9 mouse cellular contexts compared by ENCODE assay signal in the genomic region with DNA sequence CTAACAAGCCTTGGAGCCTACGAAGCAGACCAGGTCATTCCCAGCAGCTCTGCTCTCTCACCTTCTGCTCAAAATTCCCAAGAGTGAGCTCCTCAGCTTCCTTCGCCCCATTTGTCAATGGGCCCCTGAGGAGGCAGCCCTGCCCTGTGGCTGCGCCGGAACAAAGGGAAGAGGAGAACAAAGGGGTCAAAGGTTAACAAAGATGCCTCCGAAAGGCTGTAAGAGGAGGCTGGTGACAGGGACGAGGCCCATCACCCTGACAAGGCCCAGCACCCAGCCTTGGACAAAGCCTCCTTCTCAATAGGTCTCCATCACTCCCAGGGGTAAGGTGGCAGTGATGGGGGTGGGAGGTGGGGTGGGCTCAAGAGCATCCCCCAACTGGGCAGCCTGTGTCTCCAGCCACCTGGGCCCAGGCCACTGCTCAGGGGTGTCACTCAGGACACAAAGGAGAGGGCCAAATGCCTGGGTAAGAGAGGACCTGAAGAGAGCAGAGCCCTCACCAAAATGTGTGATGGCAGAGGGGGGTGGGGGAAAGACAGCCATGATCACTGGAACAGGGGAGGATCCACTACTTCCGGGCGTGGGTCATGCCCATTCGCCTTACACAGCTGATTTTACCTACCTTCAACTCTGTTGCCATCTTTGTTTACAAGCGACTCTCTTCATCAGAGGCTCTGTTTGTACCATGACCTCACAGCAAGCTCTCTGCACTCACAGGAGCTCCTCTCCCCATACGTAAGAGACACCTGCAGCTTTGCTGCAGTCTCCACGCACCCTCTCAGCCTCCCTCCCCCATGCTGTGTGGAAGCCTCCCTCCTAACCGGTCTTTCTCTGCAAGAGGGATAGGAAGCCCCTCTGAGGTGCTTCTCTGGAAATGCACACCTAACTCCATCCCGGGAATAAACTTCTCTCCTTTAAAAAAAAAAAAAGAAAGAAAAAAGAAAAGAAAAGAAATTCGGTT. TPM values are rescaled to one million over a fixed set of nuclear protein-coding genes. Genes with fewer than 3 reads are reported as not detected.
DNase-seq lines count a peak whose midpoint lies in the region; ATAC-seq and TF ChIP-seq lines count a peak whose summit lies in the region.
"Had no signal": no experiment of that assay in that cellular context is flagged by ENCODE, and none has a peak within 500 bp of the region (broad histone marks: within the 10 kb centered on the region; RNA-seq: fewer than 3 reads in every experiment).

No protein-coding gene starts in this region.

- H3K9me3 ChIP-seq in lung, embryonic 14.5 days (ENCODE audit: low read depth, low read length): no peaks in the 10 kb centered on the region
- no peaks in the 10 kb centered on the region for H3K9me3 ChIP-seq in embryonic facial prominence, embryonic 12.5 days
- H3K9me3 ChIP-seq in hindbrain, postnatal 0 days (ENCODE audit: low read length): no peaks in the 10 kb centered on the region
- no peaks in the 10 kb centered on the region for H3K9me3 ChIP-seq in stomach, embryonic 14.5 days (ENCODE audit: control insufficient read depth, low read depth, low read length)

- 0 out of 2 replicates have a peak overlapping the region, but pooled peaks have one; percentile 33 for H3K27ac ChIP-seq in lung, embryonic 14.5 days (ENCODE audit: low read depth)
- peak overlapping the region; percentile 26; the same call in 1 of the 2 replicates for H3K27ac ChIP-seq in embryonic facial prominence, embryonic 12.5 days
- H3K27ac ChIP-seq in hindbrain, postnatal 0 days: no peak overlapping the region
- H3K27ac ChIP-seq in stomach, embryonic 14.5 days (ENCODE audit: low read length): peak overlapping the region; percentile 48; the same call in 1 of the 2 replicates

- H3K4me2 ChIP-seq in lung, embryonic 14.5 days: no peak overlapping the region; the same call in 1 of the 2 replicates
- H3K4me2 ChIP-seq in embryonic facial prominence, embryonic 12.5 days (replicated peaks): 0 out of 2 replicates have a peak overlapping the region, but pooled peaks have one; percentile 2
- H3K4me2 ChIP-seq in hindbrain, postnatal 0 days (ENCODE audit: low read depth, low read length): no peak overlapping the region
- no peak overlapping the region for H3K4me2 ChIP-seq in stomach, embryonic 14.5 days (replicated peaks; ENCODE audit: low read depth, low read length)

- WGBS in lung, embryonic 14.5 days: 50% methylated on average over 15 of the region's 15 CpGs
- WGBS in embryonic facial prominence, embryonic 12.5 days: 33% methylated on average over 15 of the region's 15 CpGs
- WGBS in hindbrain, postnatal 0 days: 37% methylated on average over 15 of the region's 15 CpGs
- WGBS in stomach, embryonic 14.5 days: 51% methylated on average over 15 of the region's 15 CpGs

- H3K36me3 ChIP-seq in lung, embryonic 14.5 days (ENCODE audit: insufficient read depth): no peaks in the 10 kb centered on the region
- no peaks in the 10 kb centered on the region for H3K36me3 ChIP-seq in embryonic facial prominence, embryonic 12.5 days
- no peaks in the 10 kb centered on the region for H3K36me3 ChIP-seq in hindbrain, postnatal 0 days (ENCODE audit: insufficient read depth, low read length)
- no peaks in the 10 kb centered on the region for H3K36me3 ChIP-seq in stomach, embryonic 14.5 days (ENCODE audit: control insufficient read depth, insufficient read depth, low read length)

- no peak overlapping the region for H3K9ac ChIP-seq in lung, embryonic 14.5 days
- H3K9ac ChIP-seq in embryonic facial prominence, embryonic 12.5 days: no peak overlapping the region
- no peak overlapping the region for H3K9ac ChIP-seq in hindbrain, postnatal 0 days (replicated peaks; ENCODE audit: low read length)
- no peak overlapping the region for H3K9ac ChIP-seq in stomach, embryonic 14.5 days (replicated peaks; ENCODE audit: low read depth, low read length)

- peaks cover 53% of the 10 kb centered on the region for H3K4me1 ChIP-seq in lung, embryonic 14.5 days (ENCODE audit: insufficient read depth)
- peaks cover 76% of the 10 kb centered on the region for H3K4me1 ChIP-seq in embryonic facial prominence, embryonic 12.5 days
- peaks cover 16% of the 10 kb centered on the region; the same call in 1 of the 2 replicates for H3K4me1 ChIP-seq in hindbrain, postnatal 0 days (ENCODE audit: insufficient read depth, low read length)
- peaks cover 70% of the 10 kb centered on the region for H3K4me1 ChIP-seq in stomach, embryonic 14.5 days (ENCODE audit: control insufficient read depth, insufficient read depth, low read length)

- TF ChIP-seq CTCF in lung, embryonic 14.5 days (IDR thresholded peaks at IDR 0.05; ENCODE audit: low read depth): no peak
- TF ChIP-seq CTCF in hindbrain, postnatal 0 days (IDR thresholded peaks at IDR 0.05; ENCODE audit: low read depth): no peak

- ATAC-seq in lung, embryonic 14.5 days (ENCODE audit: insufficient read depth): no peak
- ATAC-seq in embryonic facial prominence, embryonic 12.5 days (ENCODE audit: insufficient number of reproducible peaks, insufficient read depth, low FRiP score, low TSS enrichment): no peak
- 0 out of 2 replicates have a peak, but pooled peaks have one; percentile 10 for ATAC-seq in hindbrain, postnatal 0 days
- ATAC-seq in stomach, embryonic 14.5 days (ENCODE audit: insufficient number of reproducible peaks, insufficient read depth, low FRiP score, low read depth): no peak

- DNase-seq in lung, embryonic 14.5 days: no peak
- DNase-seq in lung, postnatal 14 days: no peak
- DNase-seq in hindbrain, postnatal 0 days (ENCODE audit: low spot score): no peak
- no peak for DNase-seq in urinary bladder, postnatal 36 days (ENCODE audit: low spot score in 2 of 2)
- DNase-seq in urinary bladder, adult 18-20 months (ENCODE audit: low spot score in 2 of 2): no peak
- no peak for DNase-seq in T-cell, adult 2 months (ENCODE audit: low spot score)

- H3K4me3 ChIP-seq in lung, embryonic 14.5 days (ENCODE audit: low read depth, low read length): no peak overlapping the region
- H3K4me3 ChIP-seq in embryonic facial prominence, embryonic 12.5 days: no peak overlapping the region
- H3K4me3 ChIP-seq in hindbrain, postnatal 0 days (ENCODE audit: low read length): no peak overlapping the region
- H3K4me3 ChIP-seq in stomach, embryonic 14.5 days (ENCODE audit: low read depth, low read length): no peak overlapping the region

- no peaks in the 10 kb centered on the region for H3K27me3 ChIP-seq in lung, embryonic 14.5 days (ENCODE audit: insufficient read depth, low read length)
- H3K27me3 ChIP-seq in embryonic facial prominence, embryonic 12.5 days: 0 out of 2 replicates have a peak, but pooled peaks cover 5% of the 10 kb centered on the region
- no peaks in the 10 kb centered on the region for H3K27me3 ChIP-seq in hindbrain, postnatal 0 days (ENCODE audit: insufficient read depth, low read length)
- H3K27me3 ChIP-seq in stomach, embryonic 14.5 days (ENCODE audit: control insufficient read depth, insufficient read depth, low read length): no peaks in the 10 kb centered on the region

RNA-seq across cellular contexts. Expression of gene Ror2, which starts 51.8 kb away (rescaled TPM):
- polyA plus RNA-seq in lung, embryonic 14.5 days (2014; fragmentation: Nextera tagmentation; extraction: Ambion mirVana): 16.2 and 18.2 TPM in 2 replicates
- 42.0 and 42.1 TPM in 2 replicates for polyA plus RNA-seq in embryonic facial prominence, embryonic 12.5 days (2016; fragmentation: Nextera tagmentation; extraction: Ambion mirVana)
- 7.0 and 7.5 TPM in 2 replicates for total RNA-seq in hindbrain, postnatal 0 days (2014; rRNA removed)
- 2.1 and 2.5 TPM in 2 replicates for polyA plus RNA-seq in hindbrain, postnatal 0 days (2015; fragmentation: Nextera tagmentation; extraction: Ambion mirVana)
- 13.9 and 14.0 TPM in 2 replicates for polyA plus RNA-seq in stomach, embryonic 14.5 days (2014; fragmentation: Nextera tagmentation; extraction: Ambion mirVana)
- total RNA-seq: common myeloid progenitor, adult 5-6 weeks had no signal
